Mouse (Mus musculus) ES-E14 (cell line): Measurements from ENCODE around the gene Cxcl12.

Experiments
- HCFC1 ChIP-seq: IDR thresholded peaks from 2 replicates; pipeline ENCODE4 v1.6.1; 2012; ENCODE audit warnings: low read length, inconsistent platforms, borderline replicate concordance; ENCODE audit not compliant: insufficient read depth
- MAFK ChIP-seq: IDR thresholded peaks from 2 replicates; pipeline ENCODE4 v1.6.1; 2014; ENCODE audit warnings: mild to moderate bottlenecking, low read depth, low read length, inconsistent platforms; ENCODE audit not compliant: insufficient read depth
- ZC3H11A ChIP-seq: IDR thresholded peaks from 2 replicates; pipeline ENCODE4 v1.6.1; 2012; ENCODE audit warnings: low read depth, mild to moderate bottlenecking, inconsistent platforms, low read length, borderline replicate concordance

- no peak for TF ChIP-seq ZC3H11A
- no peak for TF ChIP-seq HCFC1
- TF ChIP-seq MAFK, result no peak
These were observed 15.3 kb upstream of the Cxcl12 start for GRCm38 (mm10) chr6:117153046-117153445.
